Mouse (Mus musculus): ENCODE results near the gene Mrtfb. TPM values are rescaled to one million over a fixed set of nuclear protein-coding genes. Genes with fewer than 3 reads are reported as not detected.

The Mrtfb gene
- polyA plus RNA-seq, 1 experiment from 2014 or later: 14.9 TPM

GRCm38 (mm10) chr16:13232912-13233802 lies 23.1 kb upstream of the Mrtfb start:
- Histone ChIP-seq H3K4me1 (ENCODE audit: control insufficient read depth, insufficient read depth, low read length) (no peaks in the 10 kb centered on the region), H3K9me3 (ENCODE audit: control insufficient read depth, low read length) (no peaks in the 10 kb centered on the region), H3K27me3 (ENCODE audit: control insufficient read depth, insufficient read depth, low read length) (no peaks in the 10 kb centered on the region), H3K36me3 (ENCODE audit: control insufficient read depth, insufficient read depth, low read length) (no peaks in the 10 kb centered on the region), H3K27ac (replicated peaks; ENCODE audit: low read depth, low read length) (no peak overlapping the region), H3K9ac (replicated peaks; ENCODE audit: low read length) (no peak overlapping the region), H3K4me2 (ENCODE audit: low read length) (no peak overlapping the region), H3K4me3 (replicated peaks; ENCODE audit: low read depth, low read length) (no peak overlapping the region)
- WGBS: 62% methylated on average over 14 of the region's 14 CpGs
- peak; percentile 4 for DNase-seq
- no peak for ATAC-seq (ENCODE audit: low FRiP score, low TSS enrichment)

GRCm38 (mm10) chr16:13239039-13239438 lies 17.2 kb upstream of the Mrtfb start:
- DNase-seq (no peak), ATAC-seq (ENCODE audit: low FRiP score, low TSS enrichment) (no peak)
- no peak overlapping the region for H3K4me2 ChIP-seq (ENCODE audit: low read length)
- H3K27ac ChIP-seq (replicated peaks; ENCODE audit: low read depth, low read length): no peak overlapping the region
- H3K9ac ChIP-seq (replicated peaks; ENCODE audit: low read length): no peak overlapping the region
- no peaks in the 10 kb centered on the region for H3K36me3 ChIP-seq (ENCODE audit: control insufficient read depth, insufficient read depth, low read length)
- 83% methylated on average over 4 of the region's 4 CpGs for WGBS
- H3K9me3 ChIP-seq (ENCODE audit: control insufficient read depth, low read length): no peaks in the 10 kb centered on the region
- H3K27me3 ChIP-seq (ENCODE audit: control insufficient read depth, insufficient read depth, low read length): no peaks in the 10 kb centered on the region
- H3K4me3 ChIP-seq (replicated peaks; ENCODE audit: low read depth, low read length): no peak overlapping the region
- no peaks in the 10 kb centered on the region for H3K4me1 ChIP-seq (ENCODE audit: control insufficient read depth, insufficient read depth, low read length)

GRCm38 (mm10) chr16:13239544-13239943 lies 16.7 kb upstream of the Mrtfb start:
- WGBS: 76% methylated on average over 2 of the region's 2 CpGs
- ATAC-seq (ENCODE audit: low FRiP score, low TSS enrichment) (no peak), DNase-seq (no peak)
- H3K9ac ChIP-seq (replicated peaks; ENCODE audit: low read length): no peak overlapping the region
- H3K27ac ChIP-seq (replicated peaks; ENCODE audit: low read depth, low read length): no peak overlapping the region
- no peak overlapping the region for H3K4me3 ChIP-seq (replicated peaks; ENCODE audit: low read depth, low read length)
- no peaks in the 10 kb centered on the region for H3K27me3 ChIP-seq (ENCODE audit: control insufficient read depth, insufficient read depth, low read length)
- no peaks in the 10 kb centered on the region for H3K36me3 ChIP-seq (ENCODE audit: control insufficient read depth, insufficient read depth, low read length)
- no peaks in the 10 kb centered on the region for H3K9me3 ChIP-seq (ENCODE audit: control insufficient read depth, low read length)
- no peak overlapping the region for H3K4me2 ChIP-seq (ENCODE audit: low read length)
- no peaks in the 10 kb centered on the region for H3K4me1 ChIP-seq (ENCODE audit: control insufficient read depth, insufficient read depth, low read length)

- DNase-seq (no peak), ATAC-seq (ENCODE audit: low FRiP score, low TSS enrichment) (no peak)
- Histone ChIP-seq H3K27me3 (ENCODE audit: control insufficient read depth, insufficient read depth, low read length) (no peaks in the 10 kb centered on the region), H3K4me1 (ENCODE audit: control insufficient read depth, insufficient read depth, low read length) (no peaks in the 10 kb centered on the region), H3K27ac (replicated peaks; ENCODE audit: low read depth, low read length) (no peak overlapping the region), H3K4me3 (replicated peaks; ENCODE audit: low read depth, low read length) (no peak overlapping the region), H3K4me2 (ENCODE audit: low read length) (no peak overlapping the region), H3K9ac (replicated peaks; ENCODE audit: low read length) (no peak overlapping the region), H3K9me3 (ENCODE audit: control insufficient read depth, low read length) (no peaks in the 10 kb centered on the region), H3K36me3 (ENCODE audit: control insufficient read depth, insufficient read depth, low read length) (no peaks in the 10 kb centered on the region)
- WGBS: 81% methylated on average over 7 of the region's 7 CpGs
Observed at GRCm38 (mm10) chr16:13240326-13240725, 16.0 kb upstream of the Mrtfb start.

GRCm38 (mm10) chr16:13245658-13246057 lies 10.6 kb upstream of the Mrtfb start:
- DNase-seq (no peak), ATAC-seq (ENCODE audit: low FRiP score, low TSS enrichment) (no peak)
- no peak overlapping the region for H3K9ac ChIP-seq (replicated peaks; ENCODE audit: low read length)
- H3K4me3 ChIP-seq (replicated peaks; ENCODE audit: low read depth, low read length): no peak overlapping the region
- H3K27ac ChIP-seq (replicated peaks; ENCODE audit: low read depth, low read length): no peak overlapping the region
- no peaks in the 10 kb centered on the region for H3K4me1 ChIP-seq (ENCODE audit: control insufficient read depth, insufficient read depth, low read length)
- no peak overlapping the region for H3K4me2 ChIP-seq (ENCODE audit: low read length)
- 65% methylated on average over 4 of the region's 4 CpGs for WGBS
- no peaks in the 10 kb centered on the region for H3K9me3 ChIP-seq (ENCODE audit: control insufficient read depth, low read length)
- H3K27me3 ChIP-seq (ENCODE audit: control insufficient read depth, insufficient read depth, low read length): no peaks in the 10 kb centered on the region
- H3K36me3 ChIP-seq (ENCODE audit: control insufficient read depth, insufficient read depth, low read length): no peaks in the 10 kb centered on the region

GRCm38 (mm10) chr16:13246855-13247254 lies 9.4 kb upstream of the Mrtfb start:
- Histone ChIP-seq H3K36me3 (ENCODE audit: control insufficient read depth, insufficient read depth, low read length) (no peaks in the 10 kb centered on the region), H3K9me3 (ENCODE audit: control insufficient read depth, low read length) (no peaks in the 10 kb centered on the region), H3K4me2 (ENCODE audit: low read length) (no peak overlapping the region), H3K27ac (replicated peaks; ENCODE audit: low read depth, low read length) (no peak overlapping the region), H3K27me3 (ENCODE audit: control insufficient read depth, insufficient read depth, low read length) (no peaks in the 10 kb centered on the region), H3K4me3 (replicated peaks; ENCODE audit: low read depth, low read length) (no peak overlapping the region), H3K4me1 (ENCODE audit: control insufficient read depth, insufficient read depth, low read length) (no peaks in the 10 kb centered on the region), H3K9ac (replicated peaks; ENCODE audit: low read length) (no peak overlapping the region)
- WGBS: 86% methylated on average over 3 of the region's 3 CpGs
- ATAC-seq (ENCODE audit: low FRiP score, low TSS enrichment) (no peak), DNase-seq (no peak)

- ATAC-seq (ENCODE audit: low FRiP score, low TSS enrichment): no peak
- Histone ChIP-seq H3K27me3 (ENCODE audit: control insufficient read depth, insufficient read depth, low read length) (no peaks in the 10 kb centered on the region), H3K4me2 (ENCODE audit: low read length) (no peak overlapping the region), H3K27ac (replicated peaks; ENCODE audit: low read depth, low read length) (no peak overlapping the region), H3K9ac (replicated peaks; ENCODE audit: low read length) (no peak overlapping the region), H3K9me3 (ENCODE audit: control insufficient read depth, low read length) (no peaks in the 10 kb centered on the region), H3K4me1 (ENCODE audit: control insufficient read depth, insufficient read depth, low read length) (no peaks in the 10 kb centered on the region), H3K4me3 (replicated peaks; ENCODE audit: low read depth, low read length) (no peak overlapping the region), H3K36me3 (ENCODE audit: control insufficient read depth, insufficient read depth, low read length) (no peaks in the 10 kb centered on the region)
- 84% methylated on average over 5 of the region's 5 CpGs for WGBS
- DNase-seq: no peak
Observed at GRCm38 (mm10) chr16:13250061-13250460, 6.2 kb upstream of the Mrtfb start.

GRCm38 (mm10) chr16:13256667-13257527 lies 616 bp downstream of the Mrtfb start:
- Histone ChIP-seq H3K27ac (replicated peaks; ENCODE audit: low read depth, low read length) (peak overlapping the region; percentile 86), H3K9me3 (ENCODE audit: control insufficient read depth, low read length) (no peaks in the 10 kb centered on the region), H3K4me2 (ENCODE audit: low read length) (peak overlapping the region; percentile 89), H3K27me3 (ENCODE audit: control insufficient read depth, insufficient read depth, low read length) (no peaks in the 10 kb centered on the region), H3K36me3 (ENCODE audit: control insufficient read depth, insufficient read depth, low read length) (no peaks in the 10 kb centered on the region), H3K4me3 (replicated peaks; ENCODE audit: low read depth, low read length) (peak overlapping the region; percentile 87), H3K4me1 (ENCODE audit: control insufficient read depth, insufficient read depth, low read length) (peaks cover 8% of the 10 kb centered on the region; the same call in 1 of the 2 replicates), H3K9ac (replicated peaks; ENCODE audit: low read length) (peak overlapping the region; percentile 92)
- peak; percentile 74 for ATAC-seq (ENCODE audit: low FRiP score, low TSS enrichment)
- WGBS: 5% methylated on average over 56 of the region's 64 CpGs
- DNase-seq: peak; percentile 51
